Mouse (Mus musculus) embryonic facial prominence, embryonic 12.5 days (tissue): ENCODE results near the gene Cacna1a. TPM values are rescaled to one million over a fixed set of nuclear protein-coding genes. Genes with fewer than 3 reads are reported as not detected.

ENCODE experiments used
- ATAC-seq: fragments of 200-750 bp; cut with Nextera tagmentation; 2 replicates; pipeline ENCODE4 v1.8.0; 2017; ENCODE audit not compliant: insufficient number of reproducible peaks, insufficient read depth, low FRiP score, low TSS enrichment
- H3K27ac ChIP-seq: fragments of 300-500 bp; sonication (generic); 2 replicates; pipeline ENCODE4 v1.5.1; 2016; ENCODE audit warnings: mild to moderate bottlenecking
- H3K27me3 ChIP-seq: fragments of 300-500 bp; sonication (generic); 2 replicates; pipeline ENCODE4 v1.6.1; 2016; ENCODE audit warnings: mild to moderate bottlenecking, moderate library complexity
- H3K36me3 ChIP-seq: fragments of 300-500 bp; sonication (generic); 2 replicates; pipeline ENCODE4 v1.6.1; 2016; ENCODE audit warnings: mild to moderate bottlenecking
- H3K4me1 ChIP-seq: fragments of 300-500 bp; sonication (generic); 2 replicates; pipeline ENCODE4 v1.6.1; 2016
- H3K4me2 ChIP-seq: fragments of 300-500 bp; sonication (generic); replicated peaks from 2 replicates; pipeline ENCODE4 v1.6.1; 2016; ENCODE audit warnings: mild to moderate bottlenecking, moderate library complexity
- H3K4me3 ChIP-seq: fragments of 300-500 bp; sonication (generic); 2 replicates; pipeline ENCODE4 v1.5.1; 2016; ENCODE audit warnings: mild to moderate bottlenecking
- H3K9ac ChIP-seq: fragments of 300-500 bp; sonication (generic); 2 replicates; pipeline ENCODE4 v1.6.1; 2016; ENCODE audit warnings: mild to moderate bottlenecking, moderate library complexity
- H3K9me3 ChIP-seq: fragments of 300-500 bp; sonication (generic); 2 replicates; pipeline ENCODE4 v1.6.1; 2016; ENCODE audit warnings: mild to moderate bottlenecking, moderate library complexity
- WGBS: fragments of 180-500 bp; shearing (Covaris S2); methylation state at CpG from one replicate; pipeline ENCODE4 v1.1.7; 2016; 5-methylcytosine and 5-hydroxymethylcytosine counted together
- polyA plus RNA-seq: library from polyadenylated mRNA; unstranded; fragments of >200 nt; fragmentation: Nextera tagmentation; extraction: Ambion mirVana; gene quantifications from 2 replicates; pipeline ENCODE4 v1.2.1, GENCODE M21; 2016

Cacna1a gene
- polyA plus RNA-seq, 1 experiment from 2014 or later: 11.0 TPM

- Histone ChIP-seq H3K27ac (peak overlapping the region; percentile 98), H3K9ac (no peak overlapping the region), H3K4me3 (no peak overlapping the region), H3K4me2 (0 out of 2 replicates have a peak overlapping the region, but pooled peaks have one; percentile 5), H3K9me3 (no peaks in the 10 kb centered on the region), H3K27me3 (no peaks in the 10 kb centered on the region), H3K36me3 (no peaks in the 10 kb centered on the region), H3K4me1 (peaks cover 55% of the 10 kb centered on the region)
- 38% methylated on average over 4 of the region's 4 CpGs for WGBS
- ATAC-seq: no peak
Measured at GRCm38 (mm10) chr8:84657680-84658079, 269.4 kb downstream of the Cacna1a start.

GRCm38 (mm10) chr8:84658951-84659350 is 270.7 kb downstream of the Cacna1a start:
- H3K36me3 ChIP-seq: no peaks in the 10 kb centered on the region
- H3K4me2 ChIP-seq: no peak overlapping the region
- no peak overlapping the region for H3K4me3 ChIP-seq
- H3K9ac ChIP-seq: no peak overlapping the region
- no peak for ATAC-seq
- peaks cover 55% of the 10 kb centered on the region for H3K4me1 ChIP-seq
- no peaks in the 10 kb centered on the region for H3K9me3 ChIP-seq
- WGBS: 57% methylated on average over 1 of the region's 1 CpGs
- no peaks in the 10 kb centered on the region for H3K27me3 ChIP-seq
- peak overlapping the region; percentile 95; the same call in 1 of the 2 replicates for H3K27ac ChIP-seq

- WGBS: 1% methylated on average over 33 of the region's 33 CpGs
- Histone ChIP-seq H3K27ac (peak overlapping the region; percentile 95), H3K9ac (peak overlapping the region; percentile 97), H3K4me2 (peak overlapping the region; percentile 81), H3K4me3 (peak overlapping the region; percentile 94), H3K36me3 (no peaks in the 10 kb centered on the region), H3K27me3 (no peaks in the 10 kb centered on the region), H3K9me3 (no peaks in the 10 kb centered on the region), H3K4me1 (peaks cover 49% of the 10 kb centered on the region)
- no peak for ATAC-seq
Measured at GRCm38 (mm10) chr8:84659936-84660818, 271.9 kb downstream of the Cacna1a start.

- peaks cover 42% of the 10 kb centered on the region for H3K4me1 ChIP-seq
- peak overlapping the region; percentile 94 for H3K4me3 ChIP-seq
- under 1% methylated on average over 20 of the region's 20 CpGs for WGBS
- no peak for ATAC-seq
- H3K36me3 ChIP-seq: no peaks in the 10 kb centered on the region
- H3K9ac ChIP-seq: peak overlapping the region; percentile 97
- no peaks in the 10 kb centered on the region for H3K27me3 ChIP-seq
- no peaks in the 10 kb centered on the region for H3K9me3 ChIP-seq
- peak overlapping the region; percentile 95 for H3K27ac ChIP-seq
- peak overlapping the region; percentile 81 for H3K4me2 ChIP-seq
Measured at GRCm38 (mm10) chr8:84660819-84661457, 272.7 kb downstream of the Cacna1a start.

GRCm38 (mm10) chr8:84661458-84661871 is 273.2 kb downstream of the Cacna1a start:
- ATAC-seq: no peak
- Histone ChIP-seq H3K27me3 (no peaks in the 10 kb centered on the region), H3K9me3 (no peaks in the 10 kb centered on the region), H3K9ac (peak overlapping the region; percentile 97), H3K36me3 (no peaks in the 10 kb centered on the region), H3K27ac (peak overlapping the region; percentile 95), H3K4me1 (peaks cover 42% of the 10 kb centered on the region), H3K4me3 (peak overlapping the region; percentile 94), H3K4me2 (peak overlapping the region; percentile 81)
- under 1% methylated on average over 24 of the region's 24 CpGs for WGBS

GRCm38 (mm10) chr8:84661961-84662571 is 273.8 kb downstream of the Cacna1a start:
- peak overlapping the region; percentile 95 for H3K27ac ChIP-seq
- no peaks in the 10 kb centered on the region for H3K27me3 ChIP-seq
- H3K36me3 ChIP-seq: no peaks in the 10 kb centered on the region
- ATAC-seq: no peak; the same call in 1 of the 2 replicates
- H3K9ac ChIP-seq: peak overlapping the region; percentile 97
- peaks cover 36% of the 10 kb centered on the region for H3K4me1 ChIP-seq
- peak overlapping the region; percentile 94 for H3K4me3 ChIP-seq
- no peaks in the 10 kb centered on the region for H3K9me3 ChIP-seq
- WGBS: under 1% methylated on average over 61 of the region's 61 CpGs
- peak overlapping the region; percentile 81 for H3K4me2 ChIP-seq

GRCm38 (mm10) chr8:84662581-84663065 is 274.4 kb downstream of the Cacna1a start, which contains the start of gene Ier2:
Gene Ier2 (minus strand): TSS chr8:84662852.
- Histone ChIP-seq H3K4me1 (peaks cover 31% of the 10 kb centered on the region), H3K4me2 (peak within 1 kb of the TSS; percentile 81)
- WGBS: under 1% methylated on average over 27 of the region's 27 CpGs

GRCm38 (mm10) chr8:84663483-84664327 is 275.5 kb downstream of the Cacna1a start:
- peak overlapping the region; percentile 81 for H3K4me2 ChIP-seq
- peak overlapping the region; percentile 95 for H3K27ac ChIP-seq
- H3K4me3 ChIP-seq: peak overlapping the region; percentile 94
- H3K36me3 ChIP-seq: peaks cover 7% of the 10 kb centered on the region; the same call in 1 of the 2 replicates
- H3K27me3 ChIP-seq: no peaks in the 10 kb centered on the region
- ATAC-seq: peak; percentile 75
- WGBS: 3% methylated on average over 43 of the region's 43 CpGs
- peaks cover 26% of the 10 kb centered on the region for H3K4me1 ChIP-seq
- H3K9ac ChIP-seq: peak overlapping the region; percentile 71
- no peaks in the 10 kb centered on the region for H3K9me3 ChIP-seq

More at GRCm38 (mm10) chr8:84662581-84663065, 274.4 kb downstream of the Cacna1a start, which contains the start of gene Ier2:
- H3K27ac ChIP-seq: peak within 1 kb of the TSS; percentile 95
- H3K27me3 ChIP-seq: no peaks in the 10 kb centered on the region
- ATAC-seq: peak; percentile 66
- H3K36me3 ChIP-seq: no peaks in the 10 kb centered on the region
- H3K9ac ChIP-seq: peak within 1 kb of the TSS; percentile 97
- H3K9me3 ChIP-seq: no peaks in the 10 kb centered on the region
- H3K4me3 ChIP-seq: peak within 1 kb of the TSS; percentile 94

- ATAC-seq: no peak
- no peaks in the 10 kb centered on the region for H3K9me3 ChIP-seq
- no peaks in the 10 kb centered on the region for H3K27me3 ChIP-seq
- H3K9ac ChIP-seq: peak overlapping the region; percentile 71
- H3K36me3 ChIP-seq: peaks cover 7% of the 10 kb centered on the region; the same call in 1 of the 2 replicates
- peak overlapping the region; percentile 81 for H3K4me2 ChIP-seq
- under 1% methylated on average over 29 of the region's 29 CpGs for WGBS
- H3K27ac ChIP-seq: peak overlapping the region; percentile 95
- H3K4me1 ChIP-seq: peaks cover 19% of the 10 kb centered on the region
- H3K4me3 ChIP-seq: peak overlapping the region; percentile 94
Measured at GRCm38 (mm10) chr8:84664566-84665384, 276.5 kb downstream of the Cacna1a start.

GRCm38 (mm10) chr8:84665385-84665893 is 277.2 kb downstream of the Cacna1a start:
- Histone ChIP-seq H3K4me1 (peaks cover 13% of the 10 kb centered on the region), H3K9me3 (no peaks in the 10 kb centered on the region), H3K4me2 (peak overlapping the region; percentile 81), H3K4me3 (peak overlapping the region; percentile 94), H3K9ac (peak overlapping the region; percentile 71), H3K27me3 (no peaks in the 10 kb centered on the region), H3K36me3 (peaks cover 10% of the 10 kb centered on the region; the same call in 1 of the 2 replicates), H3K27ac (peak overlapping the region; percentile 95)
- 3% methylated on average over 14 of the region's 14 CpGs for WGBS
- no peak for ATAC-seq
